ENCODE assay signal across 8 mouse cellular contexts in genomic region chr6:121560852-121561251, GRCm38 (mm10).
DNase-seq lines count a peak whose midpoint lies in the region; ATAC-seq and TF ChIP-seq lines count a peak whose summit lies in the region.

No protein-coding gene starts in this region.

- no peak overlapping the region for H3K9ac ChIP-seq in forebrain, embryonic 12.5 days
- H3K9ac ChIP-seq in kidney, postnatal 0 days (ENCODE audit: low read depth, low read length), result no peak overlapping the region
- no peak overlapping the region for H3K9ac ChIP-seq in liver, embryonic 14.5 days (replicated peaks)
- no peak overlapping the region for H3K9ac ChIP-seq in heart, embryonic 11.5 days (ENCODE audit: low read depth, low read length)

- H3K4me1 ChIP-seq in thymus, adult 2 months (replicated peaks; ENCODE audit: control insufficient read depth, insufficient read depth, low read length), result no peaks in the 10 kb centered on the region
- no peaks in the 10 kb centered on the region for H3K4me1 ChIP-seq in forebrain, embryonic 12.5 days
- no peaks in the 10 kb centered on the region for H3K4me1 ChIP-seq in kidney, postnatal 0 days (replicated peaks; ENCODE audit: insufficient read depth, low read length)
- H3K4me1 ChIP-seq in liver, embryonic 14.5 days (replicated peaks; ENCODE audit: control insufficient read depth in 2 of 2, insufficient read depth in 2 of 2, low read length in 1 of 2), result no peaks in the 10 kb centered on the region
- H3K4me1 ChIP-seq in heart, embryonic 11.5 days (ENCODE audit: control insufficient read depth, insufficient read depth, low read length), result no peaks in the 10 kb centered on the region

- 0 out of 2 replicates have a peak, but pooled peaks have one; percentile 23 for ATAC-seq in forebrain, embryonic 12.5 days (ENCODE audit: low FRiP score)
- no peak for ATAC-seq in kidney, postnatal 0 days (replicated peaks; ENCODE audit: low FRiP score, low read depth)
- no peak for ATAC-seq in liver, embryonic 14.5 days (ENCODE audit: insufficient read depth)
- ATAC-seq in heart, embryonic 11.5 days (replicated peaks; ENCODE audit: insufficient number of reproducible peaks, low FRiP score, low TSS enrichment), result no peak

- H3K27me3 ChIP-seq in thymus, adult 2 months (ENCODE audit: control insufficient read depth, insufficient read depth, low read length), result no peaks in the 10 kb centered on the region
- H3K27me3 ChIP-seq in forebrain, embryonic 12.5 days, result 0 out of 2 replicates have a peak, but pooled peaks cover 3% of the 10 kb centered on the region
- no peaks in the 10 kb centered on the region for H3K27me3 ChIP-seq in kidney, postnatal 0 days (ENCODE audit: insufficient read depth, low read length)
- H3K27me3 ChIP-seq in liver, embryonic 14.5 days (ENCODE audit: control insufficient read depth, insufficient read depth, low read length), result no peaks in the 10 kb centered on the region
- no peaks in the 10 kb centered on the region for H3K27me3 ChIP-seq in heart, embryonic 11.5 days (ENCODE audit: control insufficient read depth, insufficient read depth, low read length)

- H3K4me3 ChIP-seq in thymus, adult 2 months (ENCODE audit: control insufficient read depth, insufficient read depth, low read length), result no peak overlapping the region
- H3K4me3 ChIP-seq in forebrain, embryonic 12.5 days (replicated peaks), result no peak overlapping the region
- no peak overlapping the region for H3K4me3 ChIP-seq in kidney, postnatal 0 days (replicated peaks; ENCODE audit: low read depth, low read length)
- H3K4me3 ChIP-seq in liver, embryonic 14.5 days (ENCODE audit: insufficient read depth in 1 of 2, low read depth in 2 of 2, low read length in 2 of 2), result no peak overlapping the region
- H3K4me3 ChIP-seq in heart, embryonic 11.5 days (ENCODE audit: low read depth, low read length), result no peak overlapping the region

- no peak for TF ChIP-seq POLR2A in thymus, adult 2 months (IDR thresholded peaks at IDR 0.05; ENCODE audit: control insufficient read depth, extremely low read depth, insufficient read depth, low read length, poor library complexity)

- no peaks in the 10 kb centered on the region for H3K9me3 ChIP-seq in forebrain, embryonic 12.5 days
- H3K9me3 ChIP-seq in kidney, postnatal 0 days (replicated peaks; ENCODE audit: low read length), result no peaks in the 10 kb centered on the region
- H3K9me3 ChIP-seq in liver, embryonic 14.5 days (ENCODE audit: control insufficient read depth, low read length), result no peaks in the 10 kb centered on the region
- no peaks in the 10 kb centered on the region for H3K9me3 ChIP-seq in heart, embryonic 11.5 days (replicated peaks; ENCODE audit: control insufficient read depth, low read length)

- peak; percentile 5 for DNase-seq in thymus, postnatal 14 days
- no peak for DNase-seq in thymus, adult 2 months
- DNase-seq in brain, embryonic 18.5 days (ENCODE audit: low read depth, low spot score), result peak; percentile 16
- peak; percentile 78 for DNase-seq in kidney, postnatal 0 days (ENCODE audit: low spot score)
- peak in 2 of 3 experiments; percentile 4 to 7 for DNase-seq in liver, embryonic 14.5 days (ENCODE audit: low read depth in 3 of 3, low spot score in 3 of 3)
- peak; percentile 74 to 75 for DNase-seq in right cerebral cortex, postnatal 10 days (ENCODE audit: low spot score in 2 of 2)

- no peak overlapping the region for H3K4me2 ChIP-seq in forebrain, embryonic 12.5 days
- no peak overlapping the region for H3K4me2 ChIP-seq in kidney, postnatal 0 days (ENCODE audit: low read length)
- H3K4me2 ChIP-seq in liver, embryonic 14.5 days (ENCODE audit: low read depth), result no peak overlapping the region
- H3K4me2 ChIP-seq in heart, embryonic 11.5 days, result no peak overlapping the region

- TF ChIP-seq EP300 in liver, embryonic 14.5 days (IDR thresholded peaks at IDR 0.05; ENCODE audit: low read depth), result no peak

- no peaks in the 10 kb centered on the region for H3K36me3 ChIP-seq in thymus, adult 2 months (ENCODE audit: control insufficient read depth, insufficient read depth, low read length)
- H3K36me3 ChIP-seq in forebrain, embryonic 12.5 days (replicated peaks), result no peaks in the 10 kb centered on the region
- no peaks in the 10 kb centered on the region for H3K36me3 ChIP-seq in kidney, postnatal 0 days (ENCODE audit: insufficient read depth, low read length)
- no peaks in the 10 kb centered on the region for H3K36me3 ChIP-seq in liver, embryonic 14.5 days (replicated peaks; ENCODE audit: control insufficient read depth, insufficient read depth, low read depth)
- no peaks in the 10 kb centered on the region for H3K36me3 ChIP-seq in heart, embryonic 11.5 days (ENCODE audit: control insufficient read depth, insufficient read depth, low read length)

- no peak overlapping the region for H3K27ac ChIP-seq in thymus, adult 2 months (ENCODE audit: control insufficient read depth, insufficient read depth, low read length)
- no peak overlapping the region for H3K27ac ChIP-seq in forebrain, embryonic 12.5 days
- H3K27ac ChIP-seq in kidney, postnatal 0 days, result no peak overlapping the region
- H3K27ac ChIP-seq in liver, embryonic 14.5 days, result no peak overlapping the region
- no peak overlapping the region for H3K27ac ChIP-seq in heart, embryonic 11.5 days (ENCODE audit: low read depth, low read length)

- no peak for TF ChIP-seq CTCF in thymus, adult 2 months (IDR thresholded peaks at IDR 0.05; ENCODE audit: borderline replicate concordance, control insufficient read depth, extremely low read depth, insufficient read depth, low read length, poor library complexity)
- peak; percentile 76 for TF ChIP-seq CTCF in kidney, postnatal 0 days (IDR thresholded peaks at IDR 0.05; ENCODE audit: low read depth)
- TF ChIP-seq CTCF in liver, embryonic 14.5 days (IDR thresholded peaks at IDR 0.05; ENCODE audit: low read depth), result peak; percentile 43; the same call in 1 of the 2 replicates

- WGBS in thymus, adult 2 months, result 13% methylated on average over 3 of the region's 3 CpGs
- WGBS in forebrain, embryonic 12.5 days, result 1% methylated on average over 3 of the region's 3 CpGs
- 6% methylated on average over 3 of the region's 3 CpGs for WGBS in kidney, postnatal 0 days
- WGBS in liver, embryonic 14.5 days (ENCODE audit: insufficient replicate concordance), result 4% methylated on average over 3 of the region's 3 CpGs
- 7% methylated on average over 3 of the region's 3 CpGs for WGBS in heart, embryonic 11.5 days (ENCODE audit: insufficient replicate concordance)
